Mouse (Mus musculus): ENCODE results near the gene Nkiras1. TPM values are rescaled to one million over a fixed set of nuclear protein-coding genes. Genes with fewer than 3 reads are reported as not detected.

The Nkiras1 gene
- total RNA-seq (2023) = 16.9 TPM

GRCm38 (mm10) chr14:18270529-18271441 lies at the start of gene Nkiras1, which contains the start of gene Rpl15:
Nkiras1 (plus strand) TSS chr14:18271136.
Rpl15 (minus strand) TSS chr14:18271391.

GRCm38 (mm10) chr14:18238750-18239731 lies 31.9 kb upstream of the Nkiras1 start, which contains the start of gene Nr1d2:
Nr1d2 (minus strand) TSS chr14:18239127.

DNA sequence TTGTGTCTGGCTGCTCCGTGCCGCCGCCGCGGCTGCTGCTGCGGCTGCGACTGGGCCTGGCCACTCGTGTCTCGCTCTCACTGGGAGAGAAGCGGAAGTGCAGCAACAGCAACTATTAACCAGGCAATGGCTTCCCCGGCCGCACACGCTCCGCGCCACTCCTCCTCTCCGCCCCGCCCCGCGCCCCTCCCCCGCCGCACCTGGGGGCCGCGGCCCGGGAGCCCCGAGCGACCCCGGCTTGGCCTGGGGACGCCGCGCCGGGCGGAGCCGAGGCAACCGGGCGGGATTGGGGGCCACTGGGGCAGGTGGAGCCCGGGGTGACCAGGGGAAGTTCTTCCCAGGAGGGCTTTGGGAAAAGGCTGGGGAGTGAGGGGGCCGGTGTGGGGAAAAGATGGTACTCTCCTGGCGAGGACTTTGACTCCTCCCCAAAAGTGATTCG lies 60.8 kb downstream of the Nkiras1 start, which contains the start of gene Ube2e1:
Gene Ube2e1, minus strand, starts transcription at position 167 of the 439 bp plus-strand sequence.

Other genes starting within 250 kb of the Nkiras1 start
- 108 TPM for gene Nr1d2, start 32.0 kb upstream of the Nkiras1 start, total RNA-seq (2023)
- 1,987 TPM for gene Rpl15, start 255 bp downstream of the Nkiras1 start, total RNA-seq (2023)
- gene Ube2e1, start 60.7 kb downstream of the Nkiras1 start, total RNA-seq (2023) = 65.4 TPM